Mouse (Mus musculus) myocyte (in vitro differentiated cells): ENCODE measurements at regions not wholly inside any gene's neighbourhood (a gene's known extent, or its start where the extent isn't known, plus 50 kb on each side); places are given as distances from the start of the nearest gene placed in this dataset.

ENCODE experiments used
- E2F4 ChIP-seq: IDR thresholded peaks from one replicate; pipeline ENCODE4 v1.6.1; 2011; ENCODE audit warnings: mild to moderate bottlenecking, control low read depth, moderate library complexity; ENCODE audit not compliant: insufficient read depth
- MAX ChIP-seq: IDR thresholded peaks from one replicate; pipeline ENCODE4 v1.6.1; 2011; ENCODE audit warnings: low read depth, mild to moderate bottlenecking, control low read depth
- MYOD1 ChIP-seq, 3 experiments: IDR thresholded peaks; one replicate each; pipeline ENCODE4 v1.6.1; 2011; ENCODE audit warnings: control low read depth in 2 of 3, low read depth in 2 of 3, mild to moderate bottlenecking in 2 of 3, moderate library complexity in 1 of 3; ENCODE audit not compliant: insufficient read length in 2 of 3, control insufficient read depth in 1 of 3
- MYOG ChIP-seq, 3 experiments: IDR thresholded peaks; one replicate each; pipeline ENCODE4 v1.6.1; 2011; ENCODE audit warnings: control low read depth in 2 of 3, low read depth in 2 of 3, mild to moderate bottlenecking in 2 of 3; ENCODE audit not compliant: insufficient read length in 2 of 3, control insufficient read depth in 1 of 3, insufficient read depth in 1 of 3
- POLR2A ChIP-seq: IDR thresholded peaks from one replicate; pipeline ENCODE4 v1.6.1; 2011; ENCODE audit warnings: low read depth, mild to moderate bottlenecking, control low read depth, moderate library complexity; ENCODE audit not compliant: insufficient read length
- REST ChIP-seq: IDR thresholded peaks from one replicate; pipeline ENCODE4 v1.6.1; 2011; ENCODE audit warnings: mild to moderate bottlenecking, control low read depth, moderate library complexity; ENCODE audit not compliant: insufficient read depth, insufficient read length
- TCF12 ChIP-seq: IDR thresholded peaks from one replicate; pipeline ENCODE4 v1.6.1; 2011; ENCODE audit warnings: mild to moderate bottlenecking, control low read depth; ENCODE audit not compliant: poor library complexity, insufficient read depth, severe bottlenecking

- TF ChIP-seq POLR2A (no peak), REST (no peak), TCF12 (no peak), E2F4 (no peak), MAX (no peak), MYOG (IDR thresholded peaks at IDR 0.05; ENCODE audit: control insufficient read depth in 1 of 3, insufficient read depth in 1 of 3, insufficient read length in 2 of 3, low read depth in 2 of 3) (no peak), MYOD1 (IDR thresholded peaks at IDR 0.05; ENCODE audit: control insufficient read depth in 1 of 3, insufficient read length in 2 of 3, low read depth in 2 of 3) (no peak)
These were observed 416.3 kb upstream of the Ubash3b start for GRCm38 (mm10) chr9:41577760-41578159.
